Mouse (Mus musculus) thymus, postnatal 14 days (tissue): ENCODE measurements around the gene Prss40.
"Not testable (repeated sequence)": the region's sequence is repeated elsewhere in the genome, so short reads cannot be mapped to it uniquely, and the experiment has no call there.

Experiments used
- DNase-seq: peaks from one replicate; pipeline ENCODE4 v3.0.0; 2021

Gene Prss40

GRCm38 (mm10) chr1:34560843-34561242 lies at the start of gene Prss40:
TSS of gene Prss40 (minus strand) at chr1:34560943.
- no peak for DNase-seq

DNA sequence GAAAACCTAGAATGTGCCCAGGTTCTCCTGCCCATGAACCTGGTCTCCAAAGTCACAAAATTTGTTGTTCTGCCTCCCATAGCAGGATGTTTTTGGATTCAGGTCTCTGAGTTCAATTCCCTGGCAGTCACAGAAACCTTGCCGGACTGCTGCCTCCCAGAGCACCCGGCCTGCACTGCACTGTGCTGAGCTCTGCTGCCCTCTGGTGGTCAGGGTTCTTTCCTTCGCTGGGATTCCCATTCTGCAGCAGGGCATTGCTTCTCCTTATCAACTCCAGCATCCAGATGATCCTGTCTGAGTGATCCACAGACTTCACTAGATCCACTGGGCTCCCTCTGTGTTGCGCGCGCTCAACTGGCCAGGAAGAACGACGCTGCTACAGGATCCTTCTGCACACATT lies 41.6 kb upstream of the Prss40 start:
- DNase-seq = peak; percentile 62

DNA sequence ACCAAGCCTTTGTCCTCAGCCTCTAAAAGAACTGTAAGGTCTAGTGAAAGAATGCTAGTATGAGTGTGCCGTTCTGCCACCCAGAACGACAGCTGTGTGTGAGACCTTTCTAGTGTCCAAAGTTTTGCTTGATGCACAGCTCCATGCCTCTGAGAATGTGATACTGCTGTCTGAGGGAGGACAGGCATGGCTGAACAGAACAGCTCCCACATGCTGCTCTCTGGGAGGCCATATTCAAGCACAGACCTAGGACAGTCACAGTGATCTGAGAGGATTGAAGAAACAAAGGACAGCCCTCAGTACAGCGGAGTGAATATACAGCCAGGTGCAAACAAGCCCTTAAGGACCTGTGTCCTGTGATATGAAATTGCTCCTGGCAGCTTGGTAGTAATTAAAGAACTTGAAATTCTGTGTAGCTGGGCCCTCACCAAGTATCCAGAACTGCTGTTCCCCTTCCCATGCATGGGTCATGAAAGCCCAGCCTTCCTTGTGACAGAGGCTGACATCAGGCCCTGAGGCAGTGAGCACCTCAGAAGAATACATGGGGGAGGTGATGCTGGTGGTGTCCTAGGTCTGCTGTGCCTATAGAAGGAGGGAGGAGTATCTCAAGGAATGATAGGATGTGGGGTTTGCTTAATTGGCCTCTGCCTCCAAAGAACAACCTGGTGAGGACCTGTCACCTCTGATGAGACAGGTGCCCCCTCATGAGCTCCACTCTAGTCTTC lies 40.7 kb upstream of the Prss40 start:
- DNase-seq = no peak

- DNase-seq = no peak
Measured at GRCm38 (mm10) chr1:34600000-34600399, 39.3 kb upstream of the Prss40 start.

GRCm38 (mm10) chr1:34587298-34588096 lies 26.8 kb upstream of the Prss40 start:
- DNase-seq = no peak

DNA sequence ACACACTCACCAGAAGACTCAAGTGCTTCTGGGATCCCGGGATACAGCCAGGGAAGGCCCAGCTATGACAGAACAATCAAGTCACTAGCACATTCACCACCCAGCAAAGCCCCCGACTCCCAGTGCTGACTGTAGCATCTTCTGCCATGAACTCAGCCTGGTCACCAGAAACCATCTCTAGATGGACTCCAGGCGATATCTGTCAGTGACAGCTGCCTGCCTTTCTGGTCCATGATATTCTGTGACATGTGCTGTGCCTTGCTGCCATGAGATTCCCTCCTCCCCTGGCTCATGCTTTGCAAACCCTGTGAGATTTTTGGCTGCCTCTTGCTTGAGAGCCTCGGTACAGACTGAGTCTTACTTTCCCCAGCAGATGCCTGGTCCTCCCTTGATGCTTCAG lies 24.0 kb upstream of the Prss40 start:
- no peak for DNase-seq

DNA sequence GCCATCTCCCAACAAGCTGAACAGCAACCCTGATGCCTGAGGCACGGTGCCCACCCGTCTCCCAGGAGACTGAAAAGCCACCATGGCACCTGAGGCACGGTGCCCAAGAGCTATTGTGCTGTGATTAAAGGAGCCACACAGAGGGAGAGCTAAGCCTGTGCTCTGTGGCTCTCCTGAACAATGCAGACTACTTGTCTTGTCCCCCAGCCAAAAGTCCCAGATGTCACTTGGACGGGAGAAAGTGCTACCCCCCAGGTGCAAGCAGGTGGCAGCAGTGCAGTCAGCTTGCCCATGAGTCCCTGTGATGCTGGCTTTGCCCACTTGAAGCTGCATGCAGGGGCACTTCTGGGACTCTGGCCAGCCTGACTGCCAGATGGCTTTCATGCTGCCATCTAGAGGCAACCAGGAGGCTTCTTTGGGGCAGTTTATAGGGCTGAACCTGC lies 23.1 kb upstream of the Prss40 start:
- no peak for DNase-seq

DNA sequence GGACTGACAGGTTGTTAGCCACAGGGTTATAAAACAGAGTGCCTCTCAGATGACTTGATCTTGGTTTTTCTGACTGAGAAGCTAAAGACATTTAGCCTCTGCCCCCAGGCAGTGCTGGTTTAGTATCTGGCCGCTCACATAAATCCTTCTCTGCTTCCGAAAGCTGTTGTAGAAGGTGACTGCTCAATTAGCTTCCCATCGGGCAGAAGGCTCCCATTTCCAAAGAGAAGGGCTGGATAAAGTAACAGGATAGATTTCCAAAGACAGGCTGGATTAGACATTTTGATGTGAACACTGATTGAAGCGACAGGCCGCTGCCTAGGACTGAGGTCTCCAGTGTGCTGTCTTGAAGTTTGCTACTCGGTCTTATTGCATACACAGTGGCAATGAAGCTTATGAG lies 21.5 kb upstream of the Prss40 start:
- no peak for DNase-seq

GRCm38 (mm10) chr1:34579782-34580356 lies 19.1 kb upstream of the Prss40 start:
- DNase-seq = no peak

DNA sequence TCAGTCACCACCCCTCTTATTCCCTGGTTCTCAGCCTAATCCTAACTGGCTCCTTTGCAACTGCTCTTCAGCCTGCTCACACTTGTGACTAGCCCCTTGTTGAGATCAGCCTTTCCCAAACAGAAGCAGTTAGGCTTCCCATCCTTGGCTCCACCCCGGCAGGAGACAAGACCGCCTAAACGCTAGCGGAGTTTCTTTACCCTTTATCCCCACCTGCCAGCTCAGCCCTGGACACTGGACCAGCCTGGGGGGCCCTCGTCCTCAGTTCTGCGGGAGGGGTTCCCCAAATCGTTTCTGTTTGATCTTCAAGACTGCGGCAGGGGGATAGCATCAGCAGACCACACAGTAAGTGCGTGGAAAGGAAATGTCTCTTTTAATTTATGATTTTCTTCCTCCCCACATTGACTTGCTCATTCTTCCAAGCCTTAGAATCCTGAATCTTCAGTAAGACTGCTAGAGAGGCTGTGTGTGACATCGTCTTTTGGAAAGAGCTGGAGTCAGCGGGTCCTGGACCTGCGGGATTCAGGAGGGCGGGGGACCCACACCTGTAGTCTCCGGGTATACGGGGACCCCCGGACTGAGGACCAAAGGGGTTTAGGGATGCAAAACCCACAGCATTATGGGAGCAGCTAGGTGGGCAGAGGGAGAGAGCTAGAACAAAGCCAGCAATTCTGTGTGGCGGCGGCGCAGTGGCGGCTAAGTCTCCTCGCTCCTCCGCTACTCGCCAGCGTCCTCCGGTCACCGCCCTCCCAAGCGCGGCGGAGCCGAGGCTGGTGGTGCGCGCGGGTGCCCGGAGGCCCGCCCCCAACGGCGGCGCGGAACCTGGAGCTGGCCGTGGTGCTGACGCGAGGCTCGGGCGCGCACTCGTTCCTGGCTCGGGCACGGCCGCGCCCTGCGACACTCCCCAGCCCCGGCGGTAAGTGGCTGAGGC lies 18.4 kb upstream of the Prss40 start, which contains the start of gene Amer3:
TSS of gene Amer3 (plus strand) at position 807 of the 931 bp plus-strand sequence.
- peak; percentile 73 for DNase-seq

DNA sequence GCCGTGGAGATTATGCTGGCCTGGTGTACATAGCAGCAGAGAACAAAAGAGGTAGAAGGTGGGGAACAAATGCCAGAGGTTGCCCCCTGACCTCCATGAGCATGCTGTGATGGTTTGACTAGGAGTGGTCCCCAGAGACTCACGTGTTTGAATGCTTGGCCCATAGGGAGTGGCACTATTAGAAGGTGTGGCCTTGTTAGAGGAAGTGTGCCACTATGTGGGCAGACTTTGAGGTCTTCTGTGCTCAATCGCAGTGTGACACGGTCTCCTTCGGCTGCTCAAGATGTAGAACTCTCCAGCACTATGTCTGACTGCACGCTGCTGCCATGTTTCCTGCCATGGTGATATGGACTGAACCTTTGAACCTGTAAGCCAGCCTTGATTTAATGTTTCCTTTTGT lies 12.5 kb upstream of the Prss40 start:
- no peak for DNase-seq

- DNase-seq = no peak
Measured at GRCm38 (mm10) chr1:34571431-34571830, 10.7 kb upstream of the Prss40 start.

DNA sequence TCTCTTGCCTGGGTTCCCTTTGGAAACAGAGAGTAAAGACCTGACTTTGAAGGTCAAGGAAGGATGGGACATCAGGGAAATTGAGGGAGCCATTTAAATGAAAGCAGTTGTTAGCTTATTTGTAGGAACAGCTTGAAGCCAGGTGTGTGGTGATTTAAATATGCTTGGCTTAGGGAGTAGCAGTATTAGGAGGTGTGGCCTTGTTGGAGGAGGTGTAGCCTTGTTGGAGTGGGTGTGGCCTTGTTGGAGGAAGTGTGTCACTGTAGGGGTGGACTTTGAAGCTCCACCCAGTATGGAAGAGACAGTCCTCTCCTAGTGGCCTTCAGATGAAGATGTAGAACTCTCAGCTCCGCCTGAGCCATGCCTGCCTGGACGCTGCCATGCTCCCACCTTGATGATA lies 9.1 kb upstream of the Prss40 start:
- DNase-seq = no peak

GRCm38 (mm10) chr1:34568120-34568519 lies 7.4 kb upstream of the Prss40 start:
- no peak for DNase-seq

DNA sequence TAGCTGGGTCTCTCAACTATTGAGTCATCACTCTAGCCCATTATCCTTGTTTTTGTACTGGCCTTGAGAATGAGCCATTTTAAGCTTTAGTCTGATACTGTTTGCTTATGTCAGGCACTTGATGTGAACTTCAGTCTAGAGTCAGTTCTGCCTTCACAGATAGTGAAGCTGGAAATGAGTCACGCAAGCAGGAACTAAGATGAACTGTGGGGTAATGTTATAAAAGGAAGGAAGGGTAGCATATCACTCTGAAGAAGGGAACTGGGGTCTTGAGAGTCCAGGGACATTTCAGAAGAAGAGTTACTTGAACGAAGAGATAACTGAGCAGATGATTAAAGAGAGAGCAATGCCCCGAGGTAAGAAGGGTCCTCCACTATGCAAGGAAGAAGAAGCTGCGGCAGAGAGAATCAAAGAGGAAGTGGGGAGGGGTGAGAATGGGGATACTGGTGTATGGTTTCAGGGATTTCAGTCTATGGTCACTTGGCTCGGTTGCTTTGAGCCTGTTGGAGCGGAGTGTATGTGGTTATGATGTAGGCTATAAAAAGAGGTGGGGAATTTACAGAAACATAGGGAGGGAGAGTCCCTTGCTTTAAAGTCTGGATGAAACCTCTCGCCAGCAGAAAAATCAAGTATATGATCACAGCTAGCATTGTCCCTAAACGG lies 3.8 kb upstream of the Prss40 start:
- no peak for DNase-seq

- DNase-seq = no peak
Measured at GRCm38 (mm10) chr1:34554275-34554674, 6.5 kb downstream of the Prss40 start.

- no peak for DNase-seq
Measured at GRCm38 (mm10) chr1:34553690-34554089, 7.1 kb downstream of the Prss40 start.

DNA sequence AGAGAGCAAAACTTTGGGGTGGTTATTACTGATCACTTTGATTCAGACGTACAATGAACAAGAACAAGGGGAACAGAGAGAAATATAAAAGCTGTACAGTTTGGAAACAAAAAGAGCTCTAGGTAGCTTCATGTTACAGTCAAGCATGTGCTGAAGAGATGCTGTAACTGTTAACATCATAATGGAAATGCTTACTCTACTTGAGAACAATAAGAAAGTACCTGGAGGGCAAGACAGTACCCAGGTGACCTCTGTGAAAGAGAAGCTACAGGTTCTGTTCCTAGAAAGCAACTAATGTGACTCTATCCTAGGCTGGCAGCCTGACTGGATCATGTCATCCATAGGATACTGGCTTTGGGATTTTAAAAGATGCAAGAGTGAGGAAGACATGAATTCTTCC lies 13.7 kb downstream of the Prss40 start:
- DNase-seq = no peak

DNA sequence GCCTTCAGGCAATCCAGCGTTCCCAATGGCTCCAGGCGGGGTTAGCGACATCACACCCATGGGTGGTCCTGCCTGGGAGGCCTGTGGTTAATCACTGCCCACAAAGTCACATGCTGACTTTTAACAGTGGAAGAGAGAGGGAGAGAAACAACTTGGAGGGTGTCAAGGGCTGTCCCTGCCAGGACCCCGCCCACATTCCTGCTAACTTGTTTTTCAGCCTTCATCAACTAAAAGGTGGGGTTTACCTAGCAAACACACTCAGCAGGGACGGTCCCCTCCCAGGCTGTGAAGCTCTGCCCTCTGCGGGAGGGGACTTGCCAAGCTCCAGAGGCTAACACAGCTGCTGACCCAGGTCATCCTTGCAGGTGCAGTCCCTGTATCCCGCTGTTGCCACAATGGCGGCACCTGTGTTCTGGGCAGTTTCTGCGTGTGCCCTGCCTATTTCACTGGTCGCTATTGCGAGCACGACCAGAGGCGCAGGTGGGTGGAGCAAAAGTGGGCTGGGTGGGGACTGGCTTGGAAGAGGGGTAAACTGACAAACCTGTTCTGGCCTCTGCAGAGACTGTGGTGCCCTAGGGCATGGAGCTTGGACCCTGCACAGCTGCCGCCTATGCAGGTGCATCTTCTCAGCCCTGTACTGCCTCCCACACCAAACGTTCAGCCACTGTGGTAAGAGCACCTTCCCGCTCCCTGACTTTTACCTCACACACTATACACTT lies 23.8 kb downstream of the Prss40 start:
- DNase-seq = peak; percentile 20

GRCm38 (mm10) chr1:34536291-34536766 lies 24.4 kb downstream of the Prss40 start:
- no peak for DNase-seq

DNA sequence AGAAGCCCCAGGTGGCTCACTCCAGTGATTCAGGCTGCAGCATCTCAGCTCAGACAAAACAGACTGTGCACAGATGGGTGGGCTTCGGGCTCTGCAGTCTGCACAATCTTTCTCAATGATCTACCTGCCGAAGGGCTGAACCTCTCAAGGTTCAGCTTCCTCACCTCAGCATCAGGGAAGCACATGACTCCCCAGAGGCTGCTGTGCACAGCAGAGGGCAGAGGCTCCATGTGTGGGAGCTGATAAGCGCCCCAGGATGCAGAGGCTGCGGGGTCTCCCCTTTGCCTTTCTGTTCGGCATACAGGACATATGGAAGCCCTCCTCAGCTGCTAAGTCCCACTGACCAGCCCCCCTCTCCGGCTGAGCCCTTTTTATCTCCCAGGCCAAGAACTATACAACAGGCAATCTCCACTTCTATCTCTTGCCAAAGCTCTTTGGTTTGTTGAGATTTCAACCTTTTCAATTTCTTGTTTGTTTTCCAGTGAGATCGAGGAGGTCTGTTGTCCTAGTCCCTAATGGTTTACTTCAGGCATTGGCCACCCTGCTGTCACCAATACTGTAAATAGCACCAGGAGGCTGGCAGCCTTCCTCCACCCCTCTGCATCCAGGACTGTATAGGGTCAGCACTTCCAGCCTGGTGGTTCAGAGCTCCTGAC lies 25.6 kb downstream of the Prss40 start, which contains the start of gene Cfc1:
TSS of gene Cfc1 (plus strand) at position 606 of the 656 bp plus-strand sequence.
- not testable (repeated sequence) for DNase-seq
